Mouse (Mus musculus) neutrophil, adult 83 days (primary cell): ENCODE data around the gene Ggn. TPM values are rescaled to one million over a fixed set of nuclear protein-coding genes. Genes with fewer than 3 reads are reported as not detected.

Experiments used
- total RNA-seq, 2 experiments: library from RNA; stranded (reverse); gene quantifications; one replicate each; pipeline ENCODE4 v1.2.4; 2023

Gene Ggn
- under 1 TPM; 0.24 to 0.82 TPM for total RNA-seq

GRCm38 (mm10) chr7:29170066-29170754 lies at the start of gene Ggn, which contains the start of gene Spred3:
Gene Ggn (plus strand): TSS chr7:29170210.
Gene Spred3 (minus strand): TSS chr7:29170411.

GRCm38 (mm10) chr7:29124970-29125369 lies 45.0 kb upstream of the Ggn start, which contains the start of gene Ryr1:
Gene Ryr1 (minus strand): TSS chr7:29125179.

GRCm38 (mm10) chr7:29134693-29135386 lies 35.2 kb upstream of the Ggn start, which contains the start of gene Rasgrp4:
Gene Rasgrp4 (plus strand): TSS chr7:29134851.

GRCm38 (mm10) chr7:29155838-29156782 lies 13.9 kb upstream of the Ggn start, which contains the start of gene Fam98c:
Gene Fam98c (minus strand): TSS chr7:29156234.

GRCm38 (mm10) chr7:29180077-29180853 lies 10.3 kb downstream of the Ggn start, which contains the start of gene Psmd8:
Gene Psmd8 (minus strand): TSS chr7:29180701.

GRCm38 (mm10) chr7:29213675-29214082 lies 43.7 kb downstream of the Ggn start, which contains the start of gene Catsperg1:
Gene Catsperg1 (minus strand): TSS chr7:29214035.

Other genes starting within 250 kb of the Ggn start
- 100 to 1,000 TPM; 132 to 140 TPM for gene Actn4, start 207.9 kb upstream of the Ggn start, total RNA-seq
- gene Eif3k, start 188.3 kb upstream of the Ggn start, total RNA-seq: 100 to 1,000 TPM; 183 to 186 TPM
- gene Map4k1, start 188.2 kb upstream of the Ggn start, total RNA-seq: 10 to 100 TPM; 39.2 to 44.9 TPM
- under 1 TPM; 0.18 to 0.20 TPM for gene Ryr1, start 45.0 kb upstream of the Ggn start, total RNA-seq
- 100 to 1,000 TPM; 271 to 292 TPM for gene Rasgrp4, start 35.4 kb upstream of the Ggn start, total RNA-seq
- 10 to 100 TPM; 14.4 to 18.2 TPM for gene Fam98c, start 14.0 kb upstream of the Ggn start, total RNA-seq
- gene Spred3, start 201 bp downstream of the Ggn start, total RNA-seq: 1 to 10 TPM; 2.4 to 3.0 TPM
- gene Psmd8, start 10.5 kb downstream of the Ggn start, total RNA-seq: 100 to 1,000 TPM; 165 to 168 TPM
- 1 to 10 TPM; 1.3 to 2.2 TPM for gene Catsperg1, start 43.8 kb downstream of the Ggn start, total RNA-seq
- gene Kcnk6, start 62.3 kb downstream of the Ggn start, total RNA-seq: 1 to 10 TPM; 6.3 to 8.5 TPM
- 10 to 100 TPM; 20.9 to 21.0 TPM for gene Yif1b, start 68.1 kb downstream of the Ggn start, total RNA-seq
- gene 2200002D01Rik, start 78.3 kb downstream of the Ggn start, total RNA-seq: under 1 TPM in 1 of 2 experiments, not detected in 1; 0.59 TPM
- 10 to 100 TPM; 22.0 to 24.0 TPM for gene Spint2, start 111.7 kb downstream of the Ggn start, total RNA-seq
- gene Ppp1r14a, start 119.1 kb downstream of the Ggn start, total RNA-seq: not detected
- not detected for gene Dpf1, start 133.7 kb downstream of the Ggn start, total RNA-seq